Comparison of ENCODE assay signal across 24 mouse cellular contexts in the genomic region with DNA sequence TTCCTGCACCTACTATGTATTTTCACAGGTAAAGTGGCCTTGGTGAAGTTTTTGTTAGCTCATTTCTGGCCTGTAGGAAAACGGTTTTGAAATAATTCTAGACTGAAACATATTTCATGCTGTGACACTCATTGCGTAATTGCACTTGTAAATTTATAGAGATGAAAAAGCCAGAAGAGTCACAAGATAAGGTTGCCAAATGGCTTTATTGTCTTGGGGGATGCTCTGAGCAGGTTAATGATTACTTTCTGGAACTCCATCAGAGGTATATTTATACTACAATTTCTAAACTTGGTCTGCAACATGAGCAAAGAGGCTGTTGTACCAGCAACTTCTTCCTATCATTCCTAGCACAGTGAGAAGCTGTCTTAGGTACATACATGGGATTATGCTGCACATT.
DNase-seq lines count a peak whose midpoint lies in the region; ATAC-seq and TF ChIP-seq lines count a peak whose summit lies in the region.
"Had no signal": no experiment of that assay in that cellular context is flagged by ENCODE, and none has a peak within 500 bp of the region (broad histone marks: within the 10 kb centered on the region; RNA-seq: fewer than 3 reads in every experiment).

No protein-coding gene starts in this region.

- H3K9ac ChIP-seq in liver, adult 2 months (ENCODE audit: low read depth, low read length) = no peak overlapping the region
- H3K9ac ChIP-seq in liver, embryonic 12.5 days = no peak overlapping the region
- H3K9ac ChIP-seq in intestine, embryonic 16.5 days (ENCODE audit: low read depth, low read length) = no peak overlapping the region
- no peak overlapping the region for H3K9ac ChIP-seq in midbrain, embryonic 11.5 days (ENCODE audit: low read length)
- H3K9ac ChIP-seq: embryonic facial prominence, embryonic 12.5 days; forebrain, embryonic 13.5 days; forebrain, embryonic 15.5 days had no signal

- no peaks in the 10 kb centered on the region for H3K9me3 ChIP-seq in liver, embryonic 12.5 days (replicated peaks)
- 0 out of 2 replicates have a peak, but pooled peaks cover 3% of the 10 kb centered on the region for H3K9me3 ChIP-seq in intestine, embryonic 16.5 days (ENCODE audit: control insufficient read depth, low read length)
- no peaks in the 10 kb centered on the region for H3K9me3 ChIP-seq in midbrain, embryonic 11.5 days (ENCODE audit: control insufficient read depth, low read length)
- H3K9me3 ChIP-seq: embryonic facial prominence, embryonic 12.5 days; forebrain, embryonic 13.5 days; forebrain, embryonic 15.5 days had no signal

- no peaks in the 10 kb centered on the region for H3K27me3 ChIP-seq in liver, adult 2 months (ENCODE audit: control insufficient read depth, insufficient read depth, low read length)
- H3K27me3 ChIP-seq in liver, embryonic 12.5 days (replicated peaks) = no peaks in the 10 kb centered on the region
- no peaks in the 10 kb centered on the region for H3K27me3 ChIP-seq in intestine, embryonic 16.5 days (replicated peaks; ENCODE audit: control insufficient read depth, insufficient read depth, low read length)
- H3K27me3 ChIP-seq in midbrain, embryonic 11.5 days (ENCODE audit: control insufficient read depth, insufficient read depth, low read length) = no peaks in the 10 kb centered on the region
- H3K27me3 ChIP-seq: CH12.LX; embryonic facial prominence, embryonic 12.5 days; forebrain, embryonic 13.5 days; forebrain, embryonic 15.5 days; Patski had no signal

- no peaks in the 10 kb centered on the region for H3K79me2 ChIP-seq in liver, adult 2 months (ENCODE audit: control insufficient read depth, insufficient read depth, low read length)

- peak; percentile 0 for DNase-seq in liver, adult 2 months (ENCODE audit: extremely low read depth, low read depth, low spot score)
- DNase-seq in large intestine, adult 2 months (ENCODE audit: low read depth, low spot score) = peak; percentile 7
- no peak for DNase-seq in layer of hippocampus, adult 2 months (ENCODE audit: low spot score in 2 of 2)
- no peak for DNase-seq in midbrain, embryonic 11.5 days (ENCODE audit: low spot score, missing footprints)
- DNase-seq: adrenal gland, adult 8-10 months; adrenal gland, postnatal 14 days; adrenal gland, postnatal 36 days; B cell, adult 2 months; cerebellum, adult 11-12 months; cerebellum, adult 2 months; cerebellum, adult 9-10 months; cerebellum, postnatal 10 days; cerebellum, postnatal 25 days had no signal

- H3K4me1 ChIP-seq in liver, adult 2 months (ENCODE audit: control insufficient read depth, insufficient read depth, low read length) = no peaks in the 10 kb centered on the region
- H3K4me1 ChIP-seq in liver, embryonic 12.5 days = no peaks in the 10 kb centered on the region
- H3K4me1 ChIP-seq in intestine, embryonic 16.5 days (ENCODE audit: control insufficient read depth, insufficient read depth, low read length) = no peaks in the 10 kb centered on the region
- no peaks in the 10 kb centered on the region for H3K4me1 ChIP-seq in midbrain, embryonic 11.5 days (ENCODE audit: control insufficient read depth, insufficient read depth, low read length)
- H3K4me1 ChIP-seq: embryonic facial prominence, embryonic 10.5 days; embryonic facial prominence, embryonic 12.5 days; forebrain, embryonic 13.5 days; forebrain, embryonic 15.5 days had no signal

- H3K27ac ChIP-seq in liver, adult 2 months (replicated peaks; ENCODE audit: insufficient read depth, low read depth, low read length) = no peak overlapping the region
- H3K27ac ChIP-seq in liver, embryonic 12.5 days = no peak overlapping the region
- H3K27ac ChIP-seq in intestine, embryonic 16.5 days (ENCODE audit: low read length) = no peak overlapping the region
- H3K27ac ChIP-seq in layer of hippocampus, adult 2 months = no peak overlapping the region
- no peak overlapping the region for H3K27ac ChIP-seq in midbrain, embryonic 11.5 days (ENCODE audit: low read depth, low read length)
- H3K27ac ChIP-seq: embryonic facial prominence, embryonic 10.5 days; embryonic facial prominence, embryonic 12.5 days; forebrain, embryonic 13.5 days; forebrain, embryonic 15.5 days had no signal

- TF ChIP-seq CTCF in liver, adult 2 months (IDR thresholded peaks at IDR 0.05; ENCODE audit: low read depth, low read length) = no peak
- TF ChIP-seq CTCF in layer of hippocampus, adult 2 months (conservative IDR thresholded peaks at IDR 0.05) = no peak

- no peak for ATAC-seq in liver, embryonic 12.5 days
- ATAC-seq in intestine, embryonic 16.5 days = peak; percentile 88
- no peak for ATAC-seq in midbrain, embryonic 11.5 days (ENCODE audit: low FRiP score)
- ATAC-seq: activated CD4-positive, CD25-positive, alpha-beta regulatory T cell, adult 4 months; CD4-positive, CD25-positive, alpha-beta regulatory T cell, adult 4 months; forebrain, embryonic 13.5 days; forebrain, embryonic 15.5 days; Patski had no signal

- H3K4me3 ChIP-seq in liver, adult 2 months (ENCODE audit: insufficient read depth, low read depth, low read length) = no peak overlapping the region
- H3K4me3 ChIP-seq in liver, embryonic 12.5 days = no peak overlapping the region
- H3K4me3 ChIP-seq in intestine, embryonic 16.5 days (ENCODE audit: low read length) = no peak overlapping the region
- H3K4me3 ChIP-seq in layer of hippocampus, adult 2 months = no peak overlapping the region
- no peak overlapping the region for H3K4me3 ChIP-seq in midbrain, embryonic 11.5 days (ENCODE audit: low read depth, low read length)
- H3K4me3 ChIP-seq: embryonic facial prominence, embryonic 10.5 days; embryonic facial prominence, embryonic 12.5 days; forebrain, embryonic 13.5 days; forebrain, embryonic 15.5 days had no signal

- no peak for TF ChIP-seq POLR2A in liver, adult 2 months (IDR thresholded peaks at IDR 0.05; ENCODE audit: extremely low read depth, insufficient read depth, low read length)

- WGBS in liver, adult 2 months = 67% methylated on average over 2 of the region's 2 CpGs
- WGBS in liver, embryonic 12.5 days (ENCODE audit: insufficient replicate concordance) = 64% methylated on average over 2 of the region's 2 CpGs
- 65% methylated on average over 2 of the region's 2 CpGs for WGBS in intestine, embryonic 16.5 days
- WGBS in large intestine, adult 2 months = 32% methylated on average over 2 of the region's 2 CpGs
- WGBS in midbrain, embryonic 11.5 days = 95% methylated on average over 2 of the region's 2 CpGs

- no peaks in the 10 kb centered on the region for H3K36me3 ChIP-seq in liver, adult 2 months (ENCODE audit: control insufficient read depth, insufficient read depth, low read length)
- no peaks in the 10 kb centered on the region for H3K36me3 ChIP-seq in liver, embryonic 12.5 days
- no peaks in the 10 kb centered on the region for H3K36me3 ChIP-seq in intestine, embryonic 16.5 days (ENCODE audit: control insufficient read depth, insufficient read depth, low read length)
- no peaks in the 10 kb centered on the region for H3K36me3 ChIP-seq in midbrain, embryonic 11.5 days (ENCODE audit: control insufficient read depth, insufficient read depth, low read length)
- H3K36me3 ChIP-seq: embryonic facial prominence, embryonic 10.5 days; embryonic facial prominence, embryonic 12.5 days; forebrain, embryonic 15.5 days; G1E had no signal

- no peak overlapping the region for H3K4me2 ChIP-seq in liver, embryonic 12.5 days
- no peak overlapping the region for H3K4me2 ChIP-seq in intestine, embryonic 16.5 days (ENCODE audit: low read depth, low read length)
- no peak overlapping the region for H3K4me2 ChIP-seq in midbrain, embryonic 11.5 days
- H3K4me2 ChIP-seq: embryonic facial prominence, embryonic 12.5 days; forebrain, embryonic 13.5 days; forebrain, embryonic 15.5 days had no signal

Comparison
In these comparisons a context has a peak if more than half of its experiments do, and no peak if none do; other contexts are left out.
1. DNase-seq: peak in liver, adult 2 months (single experiment) and large intestine, adult 2 months (single experiment); none in layer of hippocampus, adult 2 months (0 of 2) and midbrain, embryonic 11.5 days (single experiment).